Mouse (Mus musculus) MEL (cell line): ENCODE measurements around the gene Tppp3. TPM values are rescaled to one million over a fixed set of nuclear protein-coding genes. Genes with fewer than 3 reads are reported as not detected.

Experiments
- DNase-seq: peaks from one replicate; pipeline ENCODE4 v3.0.0; 2011; ENCODE audit warnings: low read depth, low spot score
- H3K27ac ChIP-seq: 2 replicates; pipeline ENCODE4 v1.5.1; 2012; ENCODE audit warnings: low read depth, mild to moderate bottlenecking, control low read depth, low read length, moderate library complexity; ENCODE audit not compliant: control insufficient read depth
- H3K27me3 ChIP-seq, 2 experiments: fragments of 150-350 bp in 1 of 2; sonication (generic) in 1 of 2; 2 replicates each; pipeline ENCODE4 v1.6.1; 2012; ENCODE audit warnings: low read length in 2 of 2, mild to moderate bottlenecking in 2 of 2, improper control_type of control experiment in 1 of 2, moderate library complexity in 1 of 2; ENCODE audit not compliant: insufficient read depth in 2 of 2, control insufficient read depth in 1 of 2
- H3K36me3 ChIP-seq, 2 experiments: 2 replicates each; pipeline ENCODE4 v1.6.1; 2012 to 2014; ENCODE audit warnings: low read length in 2 of 2, improper control_type of control experiment in 1 of 2, inconsistent platforms in 1 of 2, mild to moderate bottlenecking in 1 of 2; ENCODE audit not compliant: insufficient read depth in 2 of 2, control insufficient read depth in 1 of 2
- H3K4me1 ChIP-seq, 2 experiments: fragments of 150-350 bp in 1 of 2; sonication (generic) in 1 of 2; 2 replicates each; pipeline ENCODE4 v1.6.1; 2012; ENCODE audit warnings: low read length in 2 of 2, improper control_type of control experiment in 1 of 2, mild to moderate bottlenecking in 1 of 2; ENCODE audit not compliant: insufficient read depth in 2 of 2, control insufficient read depth in 1 of 2
- H3K4me3 ChIP-seq, 2 experiments: fragments of 150-350 bp in 1 of 2; sonication (generic) in 1 of 2; 2 replicates each; pipeline ENCODE4 v1.5.1; 2012; ENCODE audit warnings: low read depth in 2 of 2, low read length in 2 of 2, mild to moderate bottlenecking in 2 of 2, moderate library complexity in 2 of 2, control low read depth in 1 of 2, improper control_type of control experiment in 1 of 2; ENCODE audit not compliant: control insufficient read depth in 1 of 2, insufficient read depth in 1 of 2
- H3K79me2 ChIP-seq: 2 replicates; pipeline ENCODE4 v1.6.1; 2012; ENCODE audit warnings: mild to moderate bottlenecking, low read length, moderate library complexity; ENCODE audit not compliant: control insufficient read depth, poor library complexity, insufficient read depth
- H3K9ac ChIP-seq: 2 replicates; pipeline ENCODE4 v1.6.1; 2012; ENCODE audit warnings: low read depth, mild to moderate bottlenecking, control low read depth, low read length, moderate library complexity; ENCODE audit not compliant: control insufficient read depth, poor library complexity, severe bottlenecking
- H3K9me3 ChIP-seq: fragments of 150-350 bp; sonication (generic); replicated peaks from 2 replicates; pipeline ENCODE4 v1.6.1; 2012; ENCODE audit warnings: mild to moderate bottlenecking, low read length, improper control_type of control experiment, moderate library complexity; ENCODE audit not compliant: insufficient read depth
- CHD2 ChIP-seq: IDR thresholded peaks from 2 replicates; pipeline ENCODE4 v1.6.1; 2011; ENCODE audit warnings: low read length, improper control_type of control experiment
- E2F4 ChIP-seq: IDR thresholded peaks from 2 replicates; pipeline ENCODE4 v1.6.1; 2011; ENCODE audit warnings: low read depth, low read length, improper control_type of control experiment, borderline replicate concordance
- EP300 ChIP-seq, 2 experiments: IDR thresholded peaks; 2 replicates each; pipeline ENCODE4 v1.6.1; 2011; ENCODE audit warnings: improper control_type of control experiment in 2 of 2, low read length in 2 of 2, low read depth in 1 of 2, mild to moderate bottlenecking in 1 of 2
- ETS1 ChIP-seq: IDR thresholded peaks from 2 replicates; pipeline ENCODE4 v1.6.1; 2012; ENCODE audit warnings: low read depth, mild to moderate bottlenecking, inconsistent platforms, low read length, improper control_type of control experiment, moderate library complexity
- GABPA ChIP-seq: IDR thresholded peaks from 2 replicates; pipeline ENCODE4 v1.6.1; 2012; ENCODE audit warnings: low read depth, mild to moderate bottlenecking, inconsistent platforms, low read length, improper control_type of control experiment, moderate library complexity
- HCFC1 ChIP-seq: IDR thresholded peaks from 2 replicates; pipeline ENCODE4 v1.6.1; 2012; ENCODE audit warnings: low read depth, mild to moderate bottlenecking, inconsistent platforms, low read length, improper control_type of control experiment, moderate library complexity
- MAFK ChIP-seq: IDR thresholded peaks from 2 replicates; pipeline ENCODE4 v1.6.1; 2011; ENCODE audit warnings: low read depth, mild to moderate bottlenecking, low read length, improper control_type of control experiment, borderline replicate concordance
- MAZ ChIP-seq: IDR thresholded peaks from 2 replicates; pipeline ENCODE4 v1.6.1; 2012; ENCODE audit warnings: low read depth, mild to moderate bottlenecking, inconsistent platforms, low read length, improper control_type of control experiment
- MEF2A ChIP-seq: IDR thresholded peaks from 2 replicates; pipeline ENCODE4 v1.6.1; 2014; ENCODE audit warnings: low read depth, mild to moderate bottlenecking, inconsistent platforms, low read length, improper control_type of control experiment; ENCODE audit not compliant: poor library complexity, insufficient replicate concordance, severe bottlenecking; ENCODE audit errors: extremely low read depth
- MXI1 ChIP-seq: IDR thresholded peaks from 2 replicates; pipeline ENCODE4 v1.6.1; 2011; ENCODE audit warnings: mild to moderate bottlenecking, low read depth, low read length, improper control_type of control experiment
- NRF1 ChIP-seq: IDR thresholded peaks from 2 replicates; pipeline ENCODE4 v1.6.1; 2014; ENCODE audit warnings: low read depth, mild to moderate bottlenecking, inconsistent platforms, low read length, improper control_type of control experiment, moderate library complexity; ENCODE audit not compliant: poor library complexity, insufficient read depth, severe bottlenecking
- POLR2AphosphoS2 ChIP-seq: IDR thresholded peaks from 2 replicates; pipeline ENCODE4 v1.6.1; 2011; ENCODE audit warnings: low read length, improper control_type of control experiment
- POLR2AphosphoS5 ChIP-seq: IDR thresholded peaks from 2 replicates; pipeline ENCODE4 v1.6.1; 2012; ENCODE audit warnings: low read depth, borderline replicate concordance, mild to moderate bottlenecking, inconsistent platforms, low read length, moderate library complexity, mixed read lengths
- SIN3A ChIP-seq: IDR thresholded peaks from 2 replicates; pipeline ENCODE4 v1.6.1; 2012; ENCODE audit warnings: low read length, improper control_type of control experiment, inconsistent platforms
- SMC3 ChIP-seq: IDR thresholded peaks from 2 replicates; pipeline ENCODE4 v1.6.1; 2011; ENCODE audit warnings: low read depth, low read length, improper control_type of control experiment
- UBTF ChIP-seq: IDR thresholded peaks from 2 replicates; pipeline ENCODE4 v1.6.1; 2012; ENCODE audit warnings: low read depth, mild to moderate bottlenecking, inconsistent platforms, low read length, improper control_type of control experiment, moderate library complexity, borderline replicate concordance; ENCODE audit not compliant: insufficient read depth
- USF2 ChIP-seq, 2 experiments: IDR thresholded peaks; 2 replicates each; pipeline ENCODE4 v1.6.1; 2011 to 2012; ENCODE audit warnings: improper control_type of control experiment in 2 of 2, low read length in 2 of 2, borderline replicate concordance in 1 of 2, inconsistent platforms in 1 of 2, low read depth in 1 of 2, mild to moderate bottlenecking in 1 of 2; ENCODE audit not compliant: insufficient read depth in 1 of 2
- ZKSCAN1 ChIP-seq: IDR thresholded peaks from 2 replicates; pipeline ENCODE4 v1.6.1; 2012; ENCODE audit warnings: low read depth, mild to moderate bottlenecking, inconsistent platforms, low read length, improper control_type of control experiment, moderate library complexity
- ZMIZ1 ChIP-seq: IDR thresholded peaks from 2 replicates; pipeline ENCODE4 v1.6.1; 2012; ENCODE audit warnings: low read depth, mild to moderate bottlenecking, inconsistent platforms, low read length, improper control_type of control experiment, moderate library complexity
- ZNF384 ChIP-seq: IDR thresholded peaks from 2 replicates; pipeline ENCODE4 v1.6.1; 2012; ENCODE audit warnings: low read depth, mild to moderate bottlenecking, inconsistent platforms, low read length, improper control_type of control experiment
- polyA plus RNA-seq, 2 experiments: library from polyadenylated mRNA; stranded (reverse) in 1 of 2; unstranded in 1 of 2; fragments of >175 nt in 1 of 2; fragments of >200 nt in 1 of 2; gene quantifications; 2 replicates each; pipeline versions ENCODE4 v1.2.1 to v1.2.4; 2012; ENCODE audit warnings: low replicate concordance in 2 of 2, low read depth in 1 of 2; ENCODE audit not compliant: insufficient read length in 2 of 2, insufficient read depth in 1 of 2, missing spikeins in 1 of 2
- total RNA-seq: library from RNA; depleted of rRNA; stranded (reverse); fragments of 300-350 nt; gene quantifications from 2 replicates; pipeline ENCODE4 v1.2.3, GENCODE M21; 2012

Gene Tppp3
- total and polyA plus RNA-seq, 3 experiments: 0.81 to 1.7 TPM; not detected in 1

- Histone ChIP-seq H3K4me1 (peaks cover 0 to 3% of the 10 kb centered on the region in 2 experiments; a peak in 1 of 4 replicates), H3K27me3 (no peaks in the 10 kb centered on the region)
- TF ChIP-seq MXI1: no peak
- no peak for TF ChIP-seq POLR2AphosphoS2
- no peak for TF ChIP-seq SIN3A
- TF ChIP-seq ETS1: no peak
- no peak for TF ChIP-seq NRF1
- no peak for TF ChIP-seq POLR2AphosphoS5
- no peak for TF ChIP-seq EP300 (IDR thresholded peaks at IDR 0.05; ENCODE audit: low read depth in 1 of 2, low read length in 2 of 2)
- no peak for TF ChIP-seq ZNF384
- no peak for TF ChIP-seq MEF2A
- TF ChIP-seq E2F4: no peak
- no peak for TF ChIP-seq HCFC1
- no peak for TF ChIP-seq USF2 (IDR thresholded peaks at IDR 0.05; ENCODE audit: borderline replicate concordance in 1 of 2, insufficient read depth in 1 of 2, low read depth in 1 of 2, low read length in 2 of 2)
- TF ChIP-seq UBTF: no peak
- TF ChIP-seq CHD2: no peak
- no peak for TF ChIP-seq SMC3
- no peak for TF ChIP-seq GABPA
- no peak for TF ChIP-seq MAFK
- TF ChIP-seq ZMIZ1: no peak
- no peak for TF ChIP-seq MAZ
- no peak for TF ChIP-seq ZKSCAN1
Observed at GRCm38 (mm10) chr8:105472414-105472932, 1.1 kb upstream of the Tppp3 start.

More at GRCm38 (mm10) chr8:105472414-105472932, 1.1 kb upstream of the Tppp3 start:
- Histone ChIP-seq H3K9me3 (no peaks in the 10 kb centered on the region), H3K79me2 (no peaks in the 10 kb centered on the region), H3K27ac (no peak overlapping the region), H3K36me3 (no peaks in the 10 kb centered on the region), H3K4me3 (no peak overlapping the region), H3K9ac (no peak overlapping the region)
- no peak for DNase-seq
